23 mouse cellular contexts compared by ENCODE assay signal in genomic region chr7:116496760-116497159, GRCm38 (mm10). TPM values are rescaled to one million over a fixed set of nuclear protein-coding genes. Genes with fewer than 3 reads are reported as not detected.
DNase-seq lines count a peak whose midpoint lies in the region; ATAC-seq lines count a peak whose summit lies in the region.
"Had no signal": no experiment of that assay in that cellular context is flagged by ENCODE, and none has a peak within 500 bp of the region (broad histone marks: within the 10 kb centered on the region; RNA-seq: fewer than 3 reads in every experiment).

No protein-coding gene starts in this region.

- no peaks in the 10 kb centered on the region for H3K27me3 ChIP-seq in liver, embryonic 16.5 days (ENCODE audit: control insufficient read depth, insufficient read depth, low read depth, low read length)
- H3K27me3 ChIP-seq: embryonic facial prominence, embryonic 13.5 days; embryonic facial prominence, embryonic 15.5 days; forebrain, embryonic 12.5 days had no signal

- H3K4me1 ChIP-seq in liver, embryonic 16.5 days (ENCODE audit: control insufficient read depth, low read depth, low read length) = no peaks in the 10 kb centered on the region
- H3K4me1 ChIP-seq: embryonic facial prominence, embryonic 13.5 days; embryonic facial prominence, embryonic 15.5 days; forebrain, embryonic 12.5 days had no signal

- H3K9ac ChIP-seq in liver, embryonic 16.5 days (ENCODE audit: low read depth, low read length) = no peak overlapping the region
- H3K9ac ChIP-seq: embryonic facial prominence, embryonic 13.5 days; embryonic facial prominence, embryonic 15.5 days; forebrain, embryonic 12.5 days had no signal

- no peak overlapping the region for H3K4me3 ChIP-seq in liver, embryonic 16.5 days (ENCODE audit: low read depth, low read length)
- H3K4me3 ChIP-seq: embryonic facial prominence, embryonic 13.5 days; embryonic facial prominence, embryonic 15.5 days; erythroblast, embryonic 14.5 days; forebrain, embryonic 10.5 days; forebrain, embryonic 12.5 days had no signal

- 73% methylated on average over 4 of the region's 4 CpGs for WGBS in liver, embryonic 16.5 days (ENCODE audit: insufficient replicate concordance)

- no peak for DNase-seq in liver
- no peak for DNase-seq in adrenal gland, postnatal 36 days
- no peak for DNase-seq in yolk sac, embryonic 10.5 days (ENCODE audit: low spot score)
- DNase-seq: adrenal gland, adult 2 months; adrenal gland, postnatal 10 days; adrenal gland, postnatal 25 days; cerebellum, adult 11 months; cerebellum, adult 18-20 months; cerebellum, adult 8-10 months; cerebellum, adult 9-11 months; cerebellum, postnatal 14 days; cerebellum, postnatal 36 days; embryo, embryonic 11 days had no signal

- 0 out of 2 replicates have a peak, but pooled peaks have one; percentile 50 for ATAC-seq in liver, embryonic 16.5 days (ENCODE audit: low read depth)
- peak; percentile 15; the same call in 1 of the 2 replicates for ATAC-seq in granulocyte monocyte progenitor cell, adult 5-6 weeks (replicated peaks; ENCODE audit: poor library complexity, severe bottlenecking)
- peak; percentile 37 for ATAC-seq in megakaryocyte progenitor cell, adult 5-6 weeks (replicated peaks; ENCODE audit: poor library complexity)
- ATAC-seq: forebrain, embryonic 14.5 days; forebrain, embryonic 16.5 days had no signal

- H3K27ac ChIP-seq in liver, embryonic 16.5 days (ENCODE audit: low read length) = no peak overlapping the region
- H3K27ac ChIP-seq: embryonic facial prominence, embryonic 13.5 days; embryonic facial prominence, embryonic 15.5 days; forebrain, embryonic 10.5 days; forebrain, embryonic 12.5 days had no signal

- no peak overlapping the region for H3K4me2 ChIP-seq in liver, embryonic 16.5 days (ENCODE audit: low read depth, low read length)
- H3K4me2 ChIP-seq: embryonic facial prominence, embryonic 13.5 days; embryonic facial prominence, embryonic 15.5 days; forebrain, embryonic 12.5 days had no signal

- H3K9me3 ChIP-seq in liver, embryonic 16.5 days (replicated peaks; ENCODE audit: control insufficient read depth, low read length) = no peaks in the 10 kb centered on the region
- H3K9me3 ChIP-seq: embryonic facial prominence, embryonic 13.5 days; embryonic facial prominence, embryonic 15.5 days; forebrain, embryonic 10.5 days; forebrain, embryonic 12.5 days had no signal

- H3K36me3 ChIP-seq in liver, embryonic 16.5 days (ENCODE audit: control insufficient read depth, insufficient read depth) = no peaks in the 10 kb centered on the region
- H3K36me3 ChIP-seq: embryonic facial prominence, embryonic 13.5 days; embryonic facial prominence, embryonic 15.5 days; forebrain, embryonic 10.5 days; forebrain, embryonic 12.5 days had no signal

RNA-seq across cellular contexts. Expression of gene Nucb2, which starts 7.4 kb away (rescaled TPM):
- polyA plus RNA-seq in liver, embryonic 16.5 days (2015; fragmentation: Nextera tagmentation; extraction: Ambion mirVana) = 3.2 and 3.5 TPM in 2 replicates
- total RNA-seq in granulocyte monocyte progenitor cell, adult 5-6 weeks (2014; fragmentation: Nextera tagmentation) = 39.3 and 55.1 TPM in 2 replicates
- 87.7 and 106 TPM in 2 replicates for total RNA-seq in granulocyte monocyte progenitor cell, adult 5-6 weeks (2017)
- 93.7 and 123 TPM in 2 replicates for total RNA-seq in megakaryocyte progenitor cell, adult 5-6 weeks (2015)
- total RNA-seq in megakaryocyte progenitor cell, adult 5-6 weeks (2017) = 119 TPM in 2 replicates
- 10 to 100 TPM; 19.6 to 23.5 TPM for total RNA-seq in adrenal gland, postnatal 36 days (2021)
- polyA plus RNA-seq: erythroblast, embryonic 14.5 days had no signal

RNA-seq across cellular contexts. Expression of gene Pik3c2a, which starts 53.5 kb away (rescaled TPM):
- polyA plus RNA-seq in liver, embryonic 16.5 days (2015; fragmentation: Nextera tagmentation; extraction: Ambion mirVana) = 4.8 and 5.3 TPM in 2 replicates
- total RNA-seq in granulocyte monocyte progenitor cell, adult 5-6 weeks (2014; fragmentation: Nextera tagmentation) = 13.2 and 24.8 TPM in 2 replicates
- total RNA-seq in granulocyte monocyte progenitor cell, adult 5-6 weeks (2017) = 12.8 and 13.8 TPM in 2 replicates
- total RNA-seq in megakaryocyte progenitor cell, adult 5-6 weeks (2015) = 16.9 and 18.0 TPM in 2 replicates
- 11.4 and 16.3 TPM in 2 replicates for total RNA-seq in megakaryocyte progenitor cell, adult 5-6 weeks (2017)
- total RNA-seq in adrenal gland, postnatal 36 days (2021) = 10 to 100 TPM; 36.5 to 36.7 TPM
- polyA plus RNA-seq: erythroblast, embryonic 14.5 days had no signal
